Mouse (Mus musculus) cerebellum, postnatal 4 days (tissue): ENCODE measurements at regions not wholly inside any gene's neighbourhood (a gene's known extent, or its start where the extent isn't known, plus 50 kb on each side); places are given as distances from the start of the nearest gene placed in this dataset.

Source experiments
- DNase-seq, 2 experiments: peaks; one replicate each; pipeline ENCODE4 v3.0.0; 2022; ENCODE audit warnings: low spot score in 2 of 2, mixed read lengths in 1 of 2

GRCm38 (mm10) chr17:61696717-61697116, 1184.4 kb downstream of the Efna5 start:
- DNase-seq = no peak

- no peak for DNase-seq
These were observed 1194.8 kb downstream of the Efna5 start for GRCm38 (mm10) chr17:61686325-61686724.

GRCm38 (mm10) chr17:61684524-61684923, 1196.6 kb downstream of the Efna5 start:
- no peak for DNase-seq

- DNase-seq = no peak
These were observed 1210.5 kb downstream of the Efna5 start for GRCm38 (mm10) chr17:61670651-61671050.

- DNase-seq = no peak
These were observed 1213.7 kb downstream of the Efna5 start for GRCm38 (mm10) chr17:61667428-61667827.

GRCm38 (mm10) chr17:61664926-61665325, 1216.2 kb downstream of the Efna5 start:
- DNase-seq = no peak

GRCm38 (mm10) chr17:61647576-61647975, 1233.5 kb downstream of the Efna5 start:
- DNase-seq = no peak

GRCm38 (mm10) chr17:61608286-61608685, 1272.8 kb downstream of the Efna5 start:
- no peak for DNase-seq

- DNase-seq = peak in 1 of 2 experiments; percentile 26
These were observed 1274.2 kb downstream of the Efna5 start for GRCm38 (mm10) chr17:61606729-61607481.

GRCm38 (mm10) chr17:61604246-61604645, 1276.9 kb downstream of the Efna5 start:
- DNase-seq = no peak

- DNase-seq = no peak
These were observed 1291.9 kb downstream of the Efna5 start for GRCm38 (mm10) chr17:61589255-61589654.

- no peak for DNase-seq
These were observed 1302.2 kb downstream of the Efna5 start for GRCm38 (mm10) chr17:61578895-61579294.

- DNase-seq = no peak
These were observed 1310.2 kb downstream of the Efna5 start for GRCm38 (mm10) chr17:61570933-61571332.
